Mouse (Mus musculus) layer of hippocampus, adult 11-12 months (tissue): ENCODE results near the gene Scnn1g.
A peak's percentile ranks its signal among the peaks of the same experiment; 100 is the strongest.

Source experiments
- DNase-seq: peaks from one replicate; pipeline ENCODE4 v3.0.0; 2022; ENCODE audit warnings: low spot score

The Scnn1g gene

DNA sequence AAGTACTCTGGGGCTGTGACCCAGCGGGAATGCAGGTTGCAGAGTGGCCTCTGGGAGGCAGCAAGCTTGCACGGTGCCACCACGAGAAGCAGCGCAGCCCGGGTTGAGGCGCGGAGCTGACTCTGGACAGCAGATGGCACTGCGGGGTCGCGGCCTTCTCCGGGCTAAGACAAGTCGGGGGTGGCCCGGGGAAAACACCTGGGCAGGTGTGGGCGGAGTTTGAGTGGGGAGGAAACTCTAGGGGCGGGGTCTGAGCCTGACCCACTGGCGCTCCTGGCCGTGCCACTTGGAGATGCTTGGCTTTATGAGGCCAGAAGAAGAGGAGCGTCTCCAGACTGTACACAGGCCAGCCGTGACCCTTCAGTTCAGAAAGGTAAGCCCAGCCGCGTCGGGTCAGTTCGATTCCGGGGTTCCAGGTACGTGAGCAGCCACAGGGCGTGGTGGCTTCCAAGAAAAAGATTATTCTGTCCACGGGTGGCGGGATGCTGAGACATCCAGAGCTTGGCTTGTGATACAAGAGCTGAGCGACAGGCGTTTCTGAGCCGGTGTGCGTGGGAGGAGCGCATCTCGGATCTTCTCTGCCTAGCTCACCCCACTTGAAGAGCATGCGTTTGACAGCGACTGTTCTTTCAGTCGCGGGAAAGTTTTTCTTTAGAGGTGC lies at the start of gene Scnn1g:
Gene Scnn1g (plus strand): TSS at position 309 of the 661 bp plus-strand sequence.
- peak; percentile 88 for DNase-seq

DNA sequence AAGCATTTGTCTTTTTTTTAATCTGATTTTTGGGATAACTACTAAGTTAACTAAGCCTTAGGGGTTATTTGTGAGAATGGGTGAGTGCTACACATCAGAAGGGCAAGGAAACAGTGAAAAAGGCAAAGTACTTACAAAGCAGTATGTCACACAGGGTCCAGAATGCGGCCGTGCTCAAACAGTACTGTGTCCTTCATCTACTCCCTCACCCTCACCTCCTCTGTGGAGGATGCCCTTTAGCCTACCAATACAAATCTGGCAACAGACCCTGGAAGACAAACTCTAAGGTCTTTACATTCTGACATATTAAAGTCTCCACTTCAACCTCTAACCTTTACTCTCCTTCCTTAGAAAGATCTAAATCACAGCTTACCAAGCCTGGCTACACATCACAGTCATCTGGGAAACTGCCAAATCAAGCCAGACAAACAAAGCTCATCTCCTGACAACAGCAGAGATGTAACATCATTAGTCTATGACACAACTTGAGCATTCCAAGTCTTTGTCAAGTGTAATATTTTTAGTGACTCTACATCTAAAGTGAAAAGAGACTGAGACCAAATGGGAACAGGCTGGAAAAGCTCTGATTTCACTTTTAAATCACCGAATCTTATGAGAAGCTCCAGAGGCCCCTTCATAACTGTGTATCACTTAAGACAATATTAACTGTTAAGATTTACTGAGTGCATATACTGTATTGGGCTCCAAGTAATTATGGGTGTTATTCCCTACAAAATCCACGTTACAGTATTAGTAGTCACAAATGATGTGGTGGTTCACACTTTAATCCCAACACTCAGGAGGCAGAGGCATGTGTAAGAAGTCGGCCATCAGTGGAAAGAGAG lies 48.9 kb upstream of the Scnn1g start:
- no peak for DNase-seq

DNA sequence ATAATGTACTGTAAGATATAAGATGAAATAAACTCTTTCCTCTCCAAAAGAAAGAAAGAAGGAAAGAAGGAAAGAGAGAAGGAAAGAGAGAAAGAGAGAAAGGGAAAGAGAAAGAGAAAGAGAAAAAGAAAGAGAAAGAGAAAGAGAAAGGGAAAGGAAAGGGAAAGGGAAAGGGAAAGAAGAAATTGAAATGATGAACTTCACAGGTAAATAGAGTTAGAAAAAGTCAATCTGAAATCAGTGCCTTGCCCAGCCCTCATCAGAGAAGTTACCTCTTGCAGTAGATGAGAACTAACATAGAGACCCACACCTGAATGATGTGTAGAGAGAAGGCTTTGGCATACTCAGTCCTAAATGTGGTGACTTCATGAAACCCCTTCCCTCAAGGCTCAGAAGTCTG lies 44.9 kb upstream of the Scnn1g start:
- DNase-seq, result no peak

DNA sequence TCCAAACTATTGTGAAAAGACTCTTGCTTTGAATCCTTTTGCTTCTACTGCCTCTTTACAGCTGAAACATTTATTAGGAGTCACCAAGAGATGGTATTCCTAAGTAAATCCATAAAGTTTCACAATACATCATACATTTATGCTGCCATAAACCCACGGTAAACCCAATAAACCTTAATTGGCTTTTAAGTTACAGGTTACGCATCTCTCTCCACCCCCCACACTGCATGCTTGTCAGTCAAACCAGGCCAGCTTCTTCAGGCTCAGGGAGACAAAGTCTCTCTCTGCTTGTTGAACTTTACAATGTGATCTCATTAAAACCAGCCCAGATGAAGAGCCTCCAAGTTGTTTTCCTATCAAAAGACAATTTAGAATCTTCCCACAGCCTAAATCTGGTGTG lies 42.5 kb upstream of the Scnn1g start:
- no peak for DNase-seq

DNA sequence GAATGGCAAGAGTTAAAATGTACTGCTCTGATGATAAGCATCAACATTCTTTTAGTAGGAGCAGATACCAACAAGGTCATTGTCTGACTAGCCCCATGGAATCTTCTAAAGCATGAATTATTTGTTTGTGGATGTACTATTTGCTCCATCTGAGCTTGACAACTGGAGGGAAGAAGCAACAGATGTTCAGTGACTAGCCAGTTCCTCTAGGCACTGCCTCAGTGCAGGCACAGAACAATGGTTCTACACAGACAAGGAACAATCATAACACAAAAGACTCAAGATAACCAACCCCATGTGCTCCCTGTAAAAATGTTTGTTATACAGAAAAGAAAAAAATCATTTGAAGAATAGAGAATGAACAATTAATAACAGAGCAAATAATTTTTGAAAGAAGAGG lies 37.1 kb upstream of the Scnn1g start:
- DNase-seq, result peak; percentile 20

DNA sequence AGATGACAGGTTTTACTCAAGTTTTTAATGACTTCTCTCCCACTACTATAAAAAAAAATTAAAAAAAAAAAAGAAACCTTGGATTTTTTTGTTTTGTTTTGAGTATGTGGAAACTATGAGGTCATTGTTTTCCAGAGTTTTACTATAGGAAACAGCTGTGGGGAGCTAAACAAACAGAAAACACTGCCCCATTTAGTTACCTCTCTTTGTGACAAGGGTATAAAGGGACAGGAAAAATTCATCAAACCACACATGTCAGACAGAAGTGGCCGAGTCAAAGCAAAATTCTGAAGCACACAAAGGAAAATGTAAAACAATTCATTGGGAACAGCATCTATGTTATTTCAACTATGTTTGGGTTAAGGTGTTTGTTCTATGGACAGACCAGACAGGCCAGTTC lies 36.7 kb upstream of the Scnn1g start:
- no peak for DNase-seq

DNA sequence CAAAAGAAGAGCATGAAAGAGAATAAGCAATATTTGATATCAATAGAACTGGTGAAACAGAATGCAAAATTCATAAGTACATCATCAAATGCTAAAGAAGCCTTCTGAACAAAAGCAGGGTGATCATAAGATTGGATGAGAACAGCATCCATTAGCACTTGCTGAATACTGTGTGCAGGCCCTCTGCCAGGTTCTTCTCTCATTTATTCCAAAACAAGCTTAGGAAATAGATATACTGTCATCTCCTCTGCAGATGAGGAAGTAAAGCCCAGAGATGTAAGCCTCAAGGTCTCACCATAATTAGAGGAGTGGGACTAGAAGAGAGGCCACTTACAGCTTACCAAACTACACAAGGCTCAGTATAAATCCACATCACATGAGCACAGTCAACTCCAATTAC lies 35.1 kb upstream of the Scnn1g start:
- peak; percentile 37 for DNase-seq

DNA sequence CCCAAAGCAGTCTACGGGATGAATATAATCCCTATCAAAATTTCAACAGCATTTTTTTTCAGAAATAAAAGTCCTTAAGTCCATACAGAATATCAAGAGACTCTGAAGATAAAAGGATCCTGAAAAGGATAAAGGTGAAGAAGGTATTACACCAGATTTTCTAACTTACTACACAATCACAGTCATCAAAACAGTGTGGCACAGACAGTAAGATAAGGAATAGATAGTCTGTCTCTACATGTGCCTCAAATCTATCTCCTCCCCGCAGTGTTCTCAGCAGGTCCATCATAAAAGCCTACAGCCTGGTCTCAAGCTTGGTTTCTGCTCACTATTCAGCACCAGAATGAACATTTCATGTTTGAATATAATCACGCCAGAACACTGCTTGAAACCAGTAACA lies 33.8 kb upstream of the Scnn1g start:
- DNase-seq, result no peak

DNA sequence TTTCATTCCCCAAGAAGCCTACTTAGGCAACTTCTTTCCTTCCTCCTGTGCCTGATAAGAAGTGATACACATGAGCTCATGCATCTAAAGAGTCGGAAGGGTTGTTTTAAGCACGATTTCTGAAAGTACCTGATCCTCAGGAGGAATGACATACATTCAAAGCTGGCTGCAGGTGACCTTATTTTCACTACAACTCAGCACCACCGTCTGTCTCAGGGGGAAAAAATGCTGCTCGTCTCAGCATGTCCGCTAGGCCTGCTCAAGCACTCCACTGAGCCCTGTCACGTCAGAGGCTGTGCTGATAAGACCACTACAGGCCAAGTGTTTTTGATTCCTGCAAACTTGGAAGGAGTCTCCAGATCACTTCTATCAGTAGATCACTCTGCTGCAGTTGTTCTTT lies 32.3 kb upstream of the Scnn1g start:
- DNase-seq, result no peak

DNA sequence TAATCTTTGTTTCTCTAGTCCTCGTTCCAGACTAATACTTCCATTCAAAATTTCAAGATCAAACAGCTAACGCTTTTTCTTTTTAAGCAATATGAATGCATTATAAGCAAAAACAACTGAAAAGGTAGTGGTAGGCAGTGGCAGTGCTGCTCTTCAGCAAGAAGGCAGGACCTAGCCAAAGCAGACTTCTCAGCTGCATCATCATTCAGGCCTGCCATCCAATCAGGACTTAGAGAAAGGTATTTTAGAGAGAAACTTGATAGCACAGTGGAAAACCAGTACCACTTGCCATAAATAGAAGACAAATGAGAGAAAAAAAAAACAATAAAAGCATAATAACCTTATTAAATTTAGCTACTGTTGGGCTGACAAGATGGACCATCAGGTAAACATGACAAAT lies 29.2 kb upstream of the Scnn1g start:
- no peak for DNase-seq

DNA sequence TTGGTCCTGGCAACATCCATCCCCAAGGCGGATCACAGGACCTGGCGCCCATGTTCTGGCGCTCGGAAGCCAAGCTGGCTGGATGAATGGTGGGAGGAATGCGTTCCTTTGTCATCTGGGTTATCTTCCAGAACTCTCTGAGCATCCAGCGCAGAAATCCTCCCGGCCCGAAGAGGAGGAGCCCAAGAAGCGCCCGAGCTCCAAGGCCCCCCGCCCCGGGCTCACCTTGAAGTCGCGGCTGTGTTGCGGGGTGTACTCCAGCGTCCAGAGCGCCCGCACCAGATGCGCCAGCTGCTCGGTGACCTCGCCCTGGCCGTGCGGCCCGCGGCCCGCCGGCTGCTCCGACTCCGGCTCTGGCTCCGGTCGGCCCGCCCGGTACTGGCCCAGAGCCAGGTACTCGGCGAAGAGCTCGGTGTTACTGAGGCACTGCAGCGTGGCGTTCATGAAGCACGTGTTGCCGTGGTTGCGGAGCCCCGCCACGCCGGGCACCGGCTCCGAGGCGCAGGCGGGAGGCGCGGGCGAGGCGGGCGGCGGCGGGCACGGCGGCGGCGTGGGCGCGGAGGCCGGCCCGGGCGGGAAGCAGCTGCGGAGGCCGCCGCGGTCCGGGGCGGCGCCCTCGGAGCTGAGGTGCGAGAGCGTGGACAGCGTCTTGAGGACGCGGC lies 27.7 kb upstream of the Scnn1g start:
- DNase-seq, result peak; percentile 45

DNA sequence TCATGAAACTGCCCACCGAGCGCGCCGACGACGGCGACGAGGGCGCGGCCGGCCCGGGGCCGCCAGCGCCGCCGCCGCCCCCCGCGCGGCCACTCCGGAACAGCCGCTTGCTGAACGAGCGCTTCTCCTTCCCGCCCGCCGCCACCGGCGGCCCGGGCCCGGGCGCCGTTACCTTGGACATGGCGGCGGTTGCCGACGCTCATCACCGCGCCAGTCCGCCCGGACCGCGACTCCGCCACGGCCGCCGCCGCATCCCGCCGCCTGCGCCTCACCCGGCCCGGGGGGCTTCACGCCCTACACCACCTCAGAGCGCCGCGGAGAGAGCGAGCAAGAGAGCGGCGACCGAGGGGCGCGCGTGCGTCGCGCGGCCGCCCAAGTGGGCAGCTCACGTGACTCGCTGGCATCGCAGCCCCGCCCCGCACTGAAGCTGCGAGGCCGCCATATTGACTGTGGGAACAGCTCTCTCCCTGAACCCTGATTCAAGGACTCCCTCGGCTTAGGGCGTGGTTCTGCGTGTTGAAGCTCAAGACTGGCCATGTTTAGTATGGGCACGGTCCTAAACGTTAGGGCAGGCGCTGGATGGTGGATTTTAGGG lies 27.1 kb upstream of the Scnn1g start, which contains the start of gene Usp31:
Gene Usp31 (minus strand): TSS at position 181 of the 595 bp plus-strand sequence.
- DNase-seq, result peak; percentile 97

DNA sequence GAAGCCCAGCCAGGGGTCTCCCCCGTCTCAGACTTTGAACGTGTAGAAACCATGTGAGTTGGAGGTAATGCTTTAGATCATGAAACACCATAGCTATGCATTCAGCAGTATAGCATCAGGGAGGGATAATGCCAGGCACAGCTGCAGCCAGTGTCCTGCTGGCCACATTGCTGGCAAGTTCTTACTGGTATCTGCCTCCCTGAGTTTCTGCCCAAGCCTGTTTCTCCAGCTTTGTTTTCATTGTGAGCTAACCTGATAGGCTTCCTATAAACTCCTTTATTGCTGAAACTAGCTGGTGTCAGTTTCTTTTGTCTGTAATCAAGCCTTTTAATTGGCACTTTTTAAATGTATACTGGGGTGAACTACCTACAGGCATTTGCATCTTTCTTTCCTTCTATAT lies 23.1 kb upstream of the Scnn1g start:
- DNase-seq, result no peak

DNA sequence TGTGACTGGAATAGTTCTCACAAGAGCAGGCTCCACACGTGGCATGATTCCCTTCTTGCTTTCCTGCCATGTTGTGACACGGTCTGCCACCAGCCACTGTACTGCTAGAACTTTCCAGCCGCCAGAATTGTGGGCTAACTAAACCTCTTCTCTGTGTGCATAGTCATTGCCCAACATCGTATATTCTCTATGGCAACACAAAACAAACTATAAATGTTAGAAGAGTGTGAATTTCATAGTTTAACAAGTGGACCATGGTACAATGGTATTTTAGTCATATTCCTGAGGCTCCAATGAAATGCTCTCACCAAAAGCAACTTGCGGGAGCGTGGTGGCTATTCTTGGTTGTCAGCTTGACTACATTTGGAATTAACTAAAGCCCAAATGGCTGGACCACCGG lies 17.2 kb upstream of the Scnn1g start:
- DNase-seq, result no peak

DNA sequence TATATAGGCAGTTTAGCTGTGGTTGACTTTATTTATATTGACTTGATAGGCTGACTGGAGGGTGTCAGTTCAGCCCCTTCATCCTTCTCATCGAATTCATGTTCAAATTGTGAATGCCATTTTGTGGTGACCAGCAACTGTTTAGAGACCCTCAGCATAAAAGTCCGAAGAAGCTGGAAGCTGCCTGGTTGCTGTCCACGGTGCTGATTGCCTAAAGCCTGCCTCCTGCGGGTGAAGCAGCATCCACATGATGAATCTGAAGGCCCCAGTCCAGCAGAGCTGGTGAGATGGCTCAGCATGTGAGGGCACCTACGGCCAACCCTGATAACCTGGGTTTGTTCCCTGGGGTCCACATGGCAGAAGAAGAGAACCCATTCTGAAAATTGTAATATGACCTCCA lies 4.1 kb upstream of the Scnn1g start:
- no peak for DNase-seq

DNA sequence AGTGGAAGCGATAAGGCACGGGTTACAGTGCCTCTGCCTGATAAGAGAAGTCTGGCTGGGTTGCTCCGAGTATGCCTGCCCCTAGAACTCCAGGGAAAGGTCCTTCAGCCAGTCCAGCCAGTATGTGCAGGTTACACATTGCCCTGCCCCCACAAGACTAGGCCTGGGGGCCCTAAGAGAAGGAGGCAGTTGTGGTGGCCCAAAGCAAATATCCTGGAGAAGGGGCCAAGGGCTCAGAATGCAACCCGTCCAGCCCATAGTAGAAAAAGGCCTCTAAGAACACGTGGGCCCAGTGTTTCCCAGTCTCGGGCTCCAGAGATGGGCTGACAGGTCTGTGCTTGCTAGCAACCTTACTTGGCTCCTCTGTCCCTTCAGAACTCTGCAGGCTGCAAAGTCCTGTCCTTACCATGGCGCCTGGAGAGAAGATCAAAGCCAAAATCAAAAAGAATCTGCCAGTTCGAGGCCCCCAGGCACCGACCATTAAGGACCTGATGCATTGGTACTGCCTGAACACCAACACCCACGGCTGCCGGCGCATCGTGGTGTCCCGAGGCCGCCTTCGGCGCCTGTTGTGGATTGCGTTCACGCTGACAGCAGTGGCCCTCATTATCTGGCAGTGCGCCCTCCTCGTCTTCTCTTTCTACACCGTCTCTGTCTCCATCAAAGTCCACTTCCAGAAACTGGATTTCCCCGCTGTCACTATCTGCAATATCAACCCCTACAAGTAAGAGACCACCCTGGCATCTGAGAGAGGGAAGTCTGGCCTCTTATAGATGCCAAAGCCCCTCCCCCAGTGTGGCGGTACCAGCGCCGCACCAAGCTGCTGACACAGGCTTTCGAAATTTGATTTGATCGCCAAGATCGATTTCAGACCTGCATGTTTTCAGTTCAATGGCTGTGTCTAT lies 3.5 kb downstream of the Scnn1g start:
- peak; percentile 6 for DNase-seq

DNA sequence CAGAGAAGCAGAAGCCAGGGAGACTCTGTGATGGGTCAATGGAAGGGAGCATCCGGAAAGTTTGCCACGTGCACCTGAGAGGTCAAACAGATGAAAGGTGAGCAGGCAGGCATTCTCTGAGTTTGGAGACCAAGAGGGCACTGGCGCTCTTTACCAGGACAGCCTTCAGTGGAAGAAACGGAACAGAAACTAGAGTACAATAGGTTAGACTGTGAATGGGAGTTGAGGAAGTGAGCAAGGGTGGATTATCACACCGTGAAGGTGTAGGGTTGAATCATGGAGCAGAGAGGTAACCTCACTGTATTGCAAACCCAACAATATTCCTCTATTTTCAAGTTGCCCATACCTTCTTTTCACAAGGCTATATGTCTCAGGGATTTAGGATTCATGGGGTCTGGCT lies 16.0 kb downstream of the Scnn1g start:
- DNase-seq, result no peak

DNA sequence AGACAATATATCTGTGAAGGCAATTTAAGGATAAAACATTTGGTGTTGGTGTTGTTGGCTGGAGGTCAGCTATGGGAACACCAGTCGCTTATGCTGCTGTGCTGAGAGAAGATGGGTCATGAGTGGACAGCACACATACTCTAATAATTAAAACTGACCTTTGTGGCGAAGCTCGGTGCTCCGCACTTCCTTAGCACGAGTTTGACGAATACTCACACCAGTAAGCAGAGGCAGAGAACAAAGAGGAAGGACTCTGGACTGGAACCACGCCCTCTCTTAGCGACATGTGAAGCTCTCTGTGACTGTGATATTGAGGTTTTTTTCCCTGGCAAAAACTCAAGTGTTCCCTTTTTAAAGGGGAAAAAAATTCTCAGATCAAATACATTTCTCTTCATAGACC lies 20.5 kb downstream of the Scnn1g start:
- no peak for DNase-seq

DNA sequence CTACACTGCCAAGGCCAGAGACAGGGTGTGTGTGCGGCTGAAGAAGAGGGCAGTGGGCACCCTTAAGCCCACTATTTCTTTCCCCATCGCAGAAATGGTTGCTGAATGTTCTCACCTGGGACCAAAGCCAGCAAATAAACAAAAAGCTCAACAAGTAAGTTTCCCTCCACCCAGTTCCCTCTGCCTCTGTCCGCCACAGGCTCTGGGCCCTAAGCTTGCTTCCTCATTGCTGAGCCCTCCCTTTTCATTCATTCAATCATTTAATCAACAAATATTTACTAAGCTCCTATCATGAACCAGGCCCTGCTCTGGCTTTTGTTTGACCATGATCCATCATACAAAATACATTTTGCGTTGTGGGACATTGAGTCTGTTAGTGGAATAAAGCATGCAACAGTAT lies 29.0 kb downstream of the Scnn1g start:
- no peak for DNase-seq

DNA sequence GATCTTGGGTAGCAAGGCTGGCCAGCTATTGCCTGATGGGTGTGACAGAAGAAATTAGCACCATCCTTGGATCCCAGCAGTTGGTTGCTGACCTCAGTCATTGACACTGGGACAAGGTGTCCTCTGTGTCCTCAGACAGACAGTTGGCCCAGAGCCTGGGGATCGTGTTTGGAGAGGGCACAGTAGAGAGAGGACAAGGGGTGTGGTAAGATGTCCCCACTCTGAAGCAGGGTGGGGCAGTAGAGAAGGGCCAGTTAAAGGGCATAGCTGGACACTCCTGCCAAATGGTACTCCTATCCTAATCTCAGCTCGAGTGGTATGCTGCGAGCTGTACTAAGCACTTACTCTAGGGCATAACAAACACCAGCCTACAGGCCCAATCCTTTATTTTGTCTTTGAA lies 33.6 kb downstream of the Scnn1g start:
- DNase-seq, result no peak

DNA sequence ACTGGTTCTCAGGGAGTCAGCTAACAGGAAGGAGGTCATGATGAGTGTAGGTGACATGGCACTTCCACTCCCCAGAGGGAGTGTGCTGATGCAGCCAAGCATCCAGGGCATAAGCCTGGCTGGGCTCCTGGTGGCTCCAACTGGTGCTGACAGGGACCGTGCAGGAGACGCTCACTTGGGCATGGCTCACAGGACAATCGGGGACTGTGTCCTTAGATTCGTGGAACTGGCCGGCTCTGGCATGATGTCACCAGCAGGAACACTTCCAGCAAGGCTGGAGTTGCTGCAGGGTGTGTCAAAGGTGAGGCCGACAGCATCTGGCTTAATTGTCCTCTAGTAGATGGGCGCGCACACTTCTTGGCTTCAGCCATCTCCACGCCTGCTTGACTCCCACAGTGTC lies 34.7 kb downstream of the Scnn1g start:
- no peak for DNase-seq

DNA sequence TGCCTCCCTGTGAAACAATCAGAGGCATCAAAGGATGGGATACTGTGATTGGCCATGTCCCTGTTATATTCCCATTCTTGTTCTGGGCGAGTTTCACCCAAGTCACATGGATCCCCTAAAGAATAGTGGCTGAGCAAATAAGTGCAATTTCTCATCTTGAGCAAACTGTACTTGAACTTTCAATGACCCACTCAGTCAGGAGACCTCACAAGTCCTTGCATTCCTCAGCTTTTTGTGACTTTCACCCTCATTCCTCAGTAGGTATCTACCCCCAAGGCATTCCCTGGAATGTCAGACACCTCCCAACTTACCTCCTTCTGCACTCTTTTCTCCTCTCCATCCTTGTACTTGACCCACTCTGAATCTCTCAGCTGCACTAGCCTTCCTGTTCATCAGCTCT lies 44.3 kb downstream of the Scnn1g start:
- DNase-seq, result no peak
